Mouse (Mus musculus) E14TG2a.4 (cell line): ENCODE data around the gene Rptor.

Source experiments
- CTCF ChIP-seq: conservative IDR thresholded peaks from 2 replicates; pipeline ENCODE4 v1.5.1; 2014; ENCODE audit warnings: low read length
- NANOG ChIP-seq: IDR thresholded peaks from 2 replicates; pipeline ENCODE4 v1.6.1; 2014; ENCODE audit warnings: borderline replicate concordance, low read length, mixed read lengths
- POU5F1 ChIP-seq: IDR thresholded peaks from 2 replicates; pipeline ENCODE4 v1.6.1; 2014; ENCODE audit warnings: low read length, borderline replicate concordance

DNA sequence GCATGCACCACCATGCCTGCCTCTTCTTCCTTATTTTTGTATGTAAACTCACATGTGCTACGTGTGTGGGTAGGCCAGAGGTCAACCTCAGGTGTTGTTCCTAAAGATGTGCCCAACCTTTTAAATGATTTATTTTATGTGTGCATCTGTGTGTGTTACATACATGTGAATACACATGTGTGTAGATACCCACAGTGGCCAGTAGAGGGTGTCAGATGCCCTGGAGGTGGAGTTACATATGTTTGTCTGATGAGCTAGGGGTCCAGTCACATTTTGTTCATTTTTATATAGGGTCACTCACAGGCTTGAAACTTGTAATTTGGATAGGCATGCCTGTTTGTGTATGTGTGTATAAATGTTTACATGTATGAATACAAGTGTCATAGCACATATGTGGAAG is 2.4 kb upstream of the Rptor start:
- TF ChIP-seq CTCF (peak; percentile 86), POU5F1 (no peak), NANOG (no peak)
